Mouse (Mus musculus) granulocyte monocyte progenitor cell, adult 5-6 weeks (primary cell): ENCODE measurements around the gene Tpcn2. TPM values are rescaled to one million over a fixed set of nuclear protein-coding genes. Genes with fewer than 3 reads are reported as not detected.
A peak's percentile ranks its signal among the peaks of the same experiment; 100 is the strongest.

Experiments
- ATAC-seq: replicated peaks from 2 replicates; pipeline ENCODE4 v1.8.0; 2016; ENCODE audit warnings: mild to moderate bottlenecking, moderate TSS enrichment, inconsistent platforms; ENCODE audit not compliant: poor library complexity, severe bottlenecking
- total RNA-seq, 2 experiments: library from RNA; stranded (forward) in 1 of 2; stranded (reverse) in 1 of 2; fragments of 200-712, 200-1000 nt in 1 of 2; fragments of >200 nt in 1 of 2; fragmentation: Nextera tagmentation in 1 of 2; gene quantifications; 2 replicates each; pipeline ENCODE4 v1.2.3; 2014 to 2017

Tpcn2 gene
- total RNA-seq, 2 experiments from 2014 or later, result 3.6 to 7.9 TPM

- no peak for ATAC-seq
Measured at GRCm38 (mm10) chr7:145250225-145250624, 33.6 kb downstream of the Tpcn2 start.

- peak; percentile 23; the same call in 1 of the 2 replicates for ATAC-seq
Measured at GRCm38 (mm10) chr7:145248911-145249310, 34.9 kb downstream of the Tpcn2 start.

- peak; percentile 94 for ATAC-seq
Measured at GRCm38 (mm10) chr7:145242851-145243712, 40.7 kb downstream of the Tpcn2 start.

GRCm38 (mm10) chr7:145242028-145242427 is 41.8 kb downstream of the Tpcn2 start:
- ATAC-seq, result no peak

GRCm38 (mm10) chr7:145240929-145241328 is 42.9 kb downstream of the Tpcn2 start:
- ATAC-seq, result no peak

- ATAC-seq, result no peak
Measured at GRCm38 (mm10) chr7:145239736-145240505, 43.9 kb downstream of the Tpcn2 start.

- no peak for ATAC-seq
Measured at GRCm38 (mm10) chr7:145239145-145239544, 44.7 kb downstream of the Tpcn2 start.

- ATAC-seq, result no peak
Measured at GRCm38 (mm10) chr7:145234841-145235790, 48.7 kb downstream of the Tpcn2 start.

- no peak for ATAC-seq
Measured at GRCm38 (mm10) chr7:145231659-145232058, 52.2 kb downstream of the Tpcn2 start.

- ATAC-seq, result no peak
Measured at GRCm38 (mm10) chr7:145226641-145227040, 57.2 kb downstream of the Tpcn2 start.

GRCm38 (mm10) chr7:145225626-145226025 is 58.2 kb downstream of the Tpcn2 start:
- no peak for ATAC-seq

GRCm38 (mm10) chr7:145221841-145222689 is 61.7 kb downstream of the Tpcn2 start:
- ATAC-seq, result peak; percentile 24; the same call in 1 of the 2 replicates

- ATAC-seq, result no peak
Measured at GRCm38 (mm10) chr7:145221346-145221745, 62.5 kb downstream of the Tpcn2 start.

GRCm38 (mm10) chr7:145219420-145219831 is 64.4 kb downstream of the Tpcn2 start:
- no peak for ATAC-seq

- no peak for ATAC-seq
Measured at GRCm38 (mm10) chr7:145216591-145216990, 67.2 kb downstream of the Tpcn2 start.

GRCm38 (mm10) chr7:145215476-145215875 is 68.3 kb downstream of the Tpcn2 start:
- ATAC-seq, result peak; percentile 90

- ATAC-seq, result no peak
Measured at GRCm38 (mm10) chr7:145211680-145212659, 71.8 kb downstream of the Tpcn2 start.

- ATAC-seq, result peak; percentile 52
Measured at GRCm38 (mm10) chr7:145210477-145211070, 73.2 kb downstream of the Tpcn2 start.
